Comparison of ENCODE assay signal across 9 mouse cellular contexts in genomic region chr3:87174096-87174768, GRCm38 (mm10). TPM values are rescaled to one million over a fixed set of nuclear protein-coding genes. Genes with fewer than 3 reads are reported as not detected.
DNase-seq lines count a peak whose midpoint lies in the region; ATAC-seq lines count a peak whose summit lies in the region.
"Had no signal": no experiment of that assay in that cellular context is flagged by ENCODE, and none has a peak within 500 bp of the region (broad histone marks: within the 10 kb centered on the region; RNA-seq: fewer than 3 reads in every experiment).

TSS of gene Kirrel (minus strand) at chr3:87174747.

- H3K9ac ChIP-seq in hindbrain, embryonic 16.5 days (ENCODE audit: low read depth, low read length), result peak within 1 kb of the TSS; percentile 78
- peak within 1 kb of the TSS; percentile 39 for H3K9ac ChIP-seq in liver, embryonic 12.5 days
- H3K9ac ChIP-seq in neural tube, embryonic 11.5 days (ENCODE audit: low read length), result peak within 1 kb of the TSS; percentile 43

- H3K4me3 ChIP-seq in erythroblast, embryonic 14.5 days (replicated peaks), result peak within 1 kb of the TSS; percentile 25
- H3K4me3 ChIP-seq in hindbrain, embryonic 16.5 days (ENCODE audit: low read length), result peak within 1 kb of the TSS; percentile 60
- H3K4me3 ChIP-seq in liver, embryonic 12.5 days, result peak within 1 kb of the TSS; percentile 55
- H3K4me3 ChIP-seq in neural tube, embryonic 11.5 days (ENCODE audit: low read depth, low read length), result peak within 1 kb of the TSS; percentile 62

- WGBS in hindbrain, embryonic 16.5 days, result under 1% methylated on average over 44 of the region's 45 CpGs
- under 1% methylated on average over 43 of the region's 45 CpGs for WGBS in liver, embryonic 12.5 days (ENCODE audit: insufficient replicate concordance)
- WGBS in neural tube, embryonic 11.5 days, result under 1% methylated on average over 45 of the region's 45 CpGs

- ATAC-seq in erythroblast, adult 5-6 weeks (replicated peaks; ENCODE audit: low FRiP score, poor library complexity, severe bottlenecking), result no peak
- ATAC-seq in hindbrain, embryonic 16.5 days, result peak; percentile 88
- peak; percentile 62 for ATAC-seq in liver, embryonic 12.5 days
- ATAC-seq in neural tube, embryonic 11.5 days (ENCODE audit: insufficient read depth, low FRiP score, low TSS enrichment), result peak; percentile 81

- H3K27ac ChIP-seq in hindbrain, embryonic 16.5 days (ENCODE audit: low read depth, low read length), result peak within 1 kb of the TSS; percentile 83
- no peak within 1 kb of the TSS for H3K27ac ChIP-seq in liver, embryonic 12.5 days
- peak within 1 kb of the TSS; percentile 54 for H3K27ac ChIP-seq in neural tube, embryonic 11.5 days (ENCODE audit: low read depth, low read length)
- H3K27ac ChIP-seq: macrophage had no signal

- H3K27me3 ChIP-seq in erythroblast, embryonic 14.5 days (ENCODE audit: control insufficient read depth), result peaks cover 57% of the 10 kb centered on the region
- no peaks in the 10 kb centered on the region for H3K27me3 ChIP-seq in hindbrain, embryonic 16.5 days (replicated peaks; ENCODE audit: control insufficient read depth, insufficient read depth, low read length)
- peaks cover 63% of the 10 kb centered on the region for H3K27me3 ChIP-seq in liver, embryonic 12.5 days (replicated peaks)
- no peaks in the 10 kb centered on the region for H3K27me3 ChIP-seq in neural tube, embryonic 11.5 days (ENCODE audit: control insufficient read depth, insufficient read depth, low read length)

- no peaks in the 10 kb centered on the region for H3K9me3 ChIP-seq in erythroblast, embryonic 14.5 days (ENCODE audit: control insufficient read depth, low read length)
- no peaks in the 10 kb centered on the region for H3K9me3 ChIP-seq in hindbrain, embryonic 16.5 days (ENCODE audit: control insufficient read depth, low read length)
- H3K9me3 ChIP-seq in liver, embryonic 12.5 days (replicated peaks), result no peaks in the 10 kb centered on the region
- no peaks in the 10 kb centered on the region for H3K9me3 ChIP-seq in neural tube, embryonic 11.5 days (ENCODE audit: control insufficient read depth, low read length)

- no peaks in the 10 kb centered on the region for H3K36me3 ChIP-seq in erythroblast, embryonic 14.5 days (ENCODE audit: control insufficient read depth)
- no peaks in the 10 kb centered on the region for H3K36me3 ChIP-seq in hindbrain, embryonic 16.5 days (ENCODE audit: control insufficient read depth, insufficient read depth, low read length)
- no peaks in the 10 kb centered on the region for H3K36me3 ChIP-seq in liver, embryonic 12.5 days
- no peaks in the 10 kb centered on the region for H3K36me3 ChIP-seq in neural tube, embryonic 11.5 days (ENCODE audit: control insufficient read depth, insufficient read depth, low read length)

- H3K4me2 ChIP-seq in hindbrain, embryonic 16.5 days (ENCODE audit: low read length), result peak within 1 kb of the TSS; percentile 74
- H3K4me2 ChIP-seq in liver, embryonic 12.5 days, result peak within 1 kb of the TSS; percentile 71
- H3K4me2 ChIP-seq in neural tube, embryonic 11.5 days (ENCODE audit: low read depth), result peak within 1 kb of the TSS; percentile 81

- peak; percentile 51 to 70 for DNase-seq in cerebellum, postnatal 4 days (ENCODE audit: low spot score in 2 of 2)
- peak; percentile 83 for DNase-seq in gastrocnemius, postnatal 25 days
- DNase-seq in neural tube, embryonic 11.5 days (ENCODE audit: low spot score), result peak; percentile 91
- peak; percentile 57 for DNase-seq in thymus, postnatal 14 days

- H3K4me1 ChIP-seq in erythroblast, embryonic 14.5 days (ENCODE audit: control insufficient read depth), result peaks cover 3% of the 10 kb centered on the region; the same call in 1 of the 2 replicates
- peaks cover 31% of the 10 kb centered on the region for H3K4me1 ChIP-seq in hindbrain, embryonic 16.5 days (ENCODE audit: control insufficient read depth, insufficient read depth, low read depth, low read length)
- peaks cover 49% of the 10 kb centered on the region for H3K4me1 ChIP-seq in liver, embryonic 12.5 days
- peaks cover 28% of the 10 kb centered on the region for H3K4me1 ChIP-seq in neural tube, embryonic 11.5 days (ENCODE audit: control insufficient read depth, insufficient read depth, low read length)

RNA-seq across cellular contexts. Expression of gene Kirrel, which starts in this region (rescaled TPM):
- polyA plus RNA-seq in erythroblast, embryonic 14.5 days (2012), result not detected in 2 replicates
- not detected in 2 replicates for total RNA-seq in erythroblast, adult 5-6 weeks (2015; ENCODE audit: low replicate concordance)
- not detected in 2 replicates for total RNA-seq in erythroblast, adult 5-6 weeks (2017; ENCODE audit: low replicate concordance)
- total RNA-seq in gastrocnemius, postnatal 25 days (2021), result 1 to 10 TPM; 5.8 to 6.0 TPM
- 4.4 TPM in 2 replicates for polyA plus RNA-seq in hindbrain, embryonic 16.5 days (2015; fragmentation: Nextera tagmentation; extraction: Ambion mirVana)
- polyA plus RNA-seq in liver, embryonic 12.5 days (2016; fragmentation: Nextera tagmentation; extraction: Ambion mirVana), result 2.4 and 2.7 TPM in 2 replicates
- 10.1 and 11.0 TPM in 2 replicates for polyA plus RNA-seq in neural tube, embryonic 11.5 days (2014; fragmentation: Nextera tagmentation; extraction: Ambion mirVana)
- polyA plus RNA-seq: macrophage had no signal

Comparison
In these comparisons a context has a peak if more than half of its experiments do, and no peak if none do; other contexts are left out.
1. RNA of gene Kirrel (total RNA-seq): 5.8 to 6.0 TPM in gastrocnemius, postnatal 25 days; not detected in erythroblast, adult 5-6 weeks; every median in the first group is over 4 times any median in the second.
2. Peak in every context shown above with its lines, with median percentiles within 50 percentile points of each other: H3K4me3 ChIP-seq, DNase-seq, H3K4me2 ChIP-seq and H3K9ac ChIP-seq.